Mouse (Mus musculus): ENCODE results near the gene Kbtbd3. TPM values are rescaled to one million over a fixed set of nuclear protein-coding genes. Genes with fewer than 3 reads are reported as not detected.

The Kbtbd3 gene
- 13.1 TPM for polyA plus RNA-seq (2014; fragmentation: Illumina TruSeq; extraction: RNeasy Lipid Tissue Mini Kit (QIAGEN cat#74804))

GRCm38 (mm10) chr9:4309351-4310085 lies at the start of gene Kbtbd3, which contains the start of gene Aasdhppt:
Gene Kbtbd3, plus strand, starts transcription at chr9:4309833.
Gene Aasdhppt, minus strand, starts transcription at chr9:4309471.

GRCm38 (mm10) chr9:4375828-4376639 lies 66.4 kb downstream of the Kbtbd3 start, which contains the start of gene Msantd4:
Gene Msantd4, plus strand, starts transcription at chr9:4376562.

Other genes starting within 250 kb of the Kbtbd3 start
- gene Aasdhppt, start 362 bp upstream of the Kbtbd3 start, polyA plus RNA-seq (2014; fragmentation: Illumina TruSeq; extraction: RNeasy Lipid Tissue Mini Kit (QIAGEN cat#74804)) = 101 TPM
- gene Msantd4, start 66.7 kb downstream of the Kbtbd3 start, polyA plus RNA-seq (2014; fragmentation: Illumina TruSeq; extraction: RNeasy Lipid Tissue Mini Kit (QIAGEN cat#74804)) = 133 TPM